Mouse (Mus musculus) liver, embryonic 12.5 days (tissue): ENCODE measurements around the gene Cdc14a. TPM values are rescaled to one million over a fixed set of nuclear protein-coding genes. Genes with fewer than 3 reads are reported as not detected.

Source experiments
- ATAC-seq: fragments of 200-750 bp; cut with Nextera tagmentation; 2 replicates; pipeline ENCODE4 v1.8.0; 2017; ENCODE audit warnings: moderate number of reproducible peaks, mild to moderate bottlenecking, moderate library complexity
- H3K27ac ChIP-seq: fragments of 300-500 bp; sonication (generic); 2 replicates; pipeline ENCODE4 v1.5.1; 2016; ENCODE audit warnings: mild to moderate bottlenecking
- H3K27me3 ChIP-seq: fragments of 300-500 bp; sonication (generic); replicated peaks from 2 replicates; pipeline ENCODE4 v1.6.1; 2016; ENCODE audit warnings: mild to moderate bottlenecking, moderate library complexity
- H3K36me3 ChIP-seq: fragments of 300-500 bp; sonication (generic); 2 replicates; pipeline ENCODE4 v1.6.1; 2016; ENCODE audit warnings: mild to moderate bottlenecking, moderate library complexity
- H3K4me1 ChIP-seq: fragments of 300-500 bp; sonication (generic); 2 replicates; pipeline ENCODE4 v1.6.1; 2016
- H3K4me2 ChIP-seq: fragments of 300-500 bp; sonication (generic); 2 replicates; pipeline ENCODE4 v1.6.1; 2016; ENCODE audit warnings: mild to moderate bottlenecking, moderate library complexity
- H3K4me3 ChIP-seq: fragments of 300-500 bp; sonication (generic); 2 replicates; pipeline ENCODE4 v1.5.1; 2016; ENCODE audit warnings: mild to moderate bottlenecking, moderate library complexity
- H3K9ac ChIP-seq: fragments of 300-500 bp; sonication (generic); 2 replicates; pipeline ENCODE4 v1.6.1; 2016; ENCODE audit warnings: mild to moderate bottlenecking, moderate library complexity
- H3K9me3 ChIP-seq: fragments of 300-500 bp; sonication (generic); replicated peaks from 2 replicates; pipeline ENCODE4 v1.6.1; 2016; ENCODE audit warnings: mild to moderate bottlenecking, moderate library complexity
- WGBS: fragments of 180-500 bp; shearing (Covaris S2); methylation state at CpG from one replicate; pipeline ENCODE4 v1.1.7; 2016; ENCODE audit not compliant: insufficient replicate concordance; 5-methylcytosine and 5-hydroxymethylcytosine counted together
- polyA plus RNA-seq: library from polyadenylated mRNA; unstranded; fragments of >200 nt; fragmentation: Nextera tagmentation; extraction: Ambion mirVana; gene quantifications from 2 replicates; pipeline ENCODE4 v1.2.1, GENCODE M21; 2016

Gene Cdc14a
- polyA plus RNA-seq, 1 experiment from 2014 or later, result 5.1 TPM

DNA sequence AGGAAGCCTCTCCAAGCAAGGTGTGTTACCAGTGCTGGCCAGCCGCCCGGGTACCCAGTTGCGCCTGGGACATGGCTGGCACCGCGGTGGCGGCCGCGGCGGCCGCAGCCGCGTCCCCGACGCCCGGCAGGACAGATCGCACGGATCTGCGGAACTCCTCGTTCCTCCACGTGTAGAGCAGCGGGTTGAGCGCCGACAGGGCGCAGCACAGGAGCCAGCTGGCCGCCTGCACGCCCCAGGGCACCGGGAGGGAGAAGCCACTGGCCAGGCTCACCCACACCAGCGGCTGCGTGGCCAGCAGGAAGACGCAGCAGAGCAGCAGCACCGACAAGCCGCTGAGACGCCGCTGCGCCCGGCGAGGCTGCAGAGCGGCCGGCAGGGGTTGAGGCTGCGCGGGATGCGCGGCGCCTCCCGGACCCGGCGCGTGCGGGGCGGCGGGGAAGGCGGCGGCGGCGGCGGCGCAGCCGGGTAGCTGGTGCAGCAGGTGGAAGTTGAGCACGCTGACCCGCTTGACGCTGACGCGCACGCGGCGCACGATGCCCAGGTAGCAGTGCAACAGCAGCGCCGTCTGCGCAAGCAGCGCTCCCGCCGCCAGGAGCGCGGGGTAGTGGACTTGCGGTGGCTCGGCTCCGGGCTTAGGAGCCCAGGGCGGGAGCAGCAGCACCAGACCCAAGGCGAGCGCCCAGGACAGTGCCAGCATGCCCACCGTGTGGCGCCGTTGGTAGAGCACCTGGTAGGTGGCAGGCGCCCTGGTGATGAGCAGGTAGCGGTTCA lies 172.2 kb downstream of the Cdc14a start:
- WGBS, result 2% methylated on average over 80 of the region's 86 CpGs
- H3K9me3 ChIP-seq, result no peaks in the 10 kb centered on the region
- peak; percentile 32; the same call in 1 of the 2 replicates for ATAC-seq
- peak overlapping the region; percentile 71 for H3K4me2 ChIP-seq
- 0 out of 2 replicates have a peak overlapping the region, but pooled peaks have one; percentile 1 for H3K9ac ChIP-seq
- H3K4me1 ChIP-seq, result peaks cover 10% of the 10 kb centered on the region
- H3K36me3 ChIP-seq, result no peaks in the 10 kb centered on the region
- H3K27me3 ChIP-seq, result peaks cover 77% of the 10 kb centered on the region
- H3K4me3 ChIP-seq, result peak overlapping the region; percentile 48
- H3K27ac ChIP-seq, result no peak overlapping the region

- 57% methylated on average over 2 of the region's 2 CpGs for WGBS
- no peak overlapping the region for H3K4me2 ChIP-seq
- no peak overlapping the region for H3K27ac ChIP-seq
- no peak overlapping the region for H3K4me3 ChIP-seq
- no peaks in the 10 kb centered on the region for H3K36me3 ChIP-seq
- no peak overlapping the region for H3K9ac ChIP-seq
- H3K4me1 ChIP-seq, result peaks cover 10% of the 10 kb centered on the region
- ATAC-seq, result no peak
- peaks cover 61% of the 10 kb centered on the region for H3K27me3 ChIP-seq
- no peaks in the 10 kb centered on the region for H3K9me3 ChIP-seq
Measured at GRCm38 (mm10) chr3:116249026-116249425, 174.8 kb downstream of the Cdc14a start.

- Histone ChIP-seq H3K27ac (no peak overlapping the region), H3K9me3 (no peaks in the 10 kb centered on the region), H3K4me1 (no peaks in the 10 kb centered on the region), H3K27me3 (peaks cover 21% of the 10 kb centered on the region), H3K4me3 (no peak overlapping the region), H3K9ac (no peak overlapping the region), H3K4me2 (no peak overlapping the region), H3K36me3 (no peaks in the 10 kb centered on the region)
- WGBS, result 47% methylated on average over 6 of the region's 6 CpGs
- no peak for ATAC-seq
Measured at GRCm38 (mm10) chr3:116244476-116244875, 179.4 kb downstream of the Cdc14a start.

DNA sequence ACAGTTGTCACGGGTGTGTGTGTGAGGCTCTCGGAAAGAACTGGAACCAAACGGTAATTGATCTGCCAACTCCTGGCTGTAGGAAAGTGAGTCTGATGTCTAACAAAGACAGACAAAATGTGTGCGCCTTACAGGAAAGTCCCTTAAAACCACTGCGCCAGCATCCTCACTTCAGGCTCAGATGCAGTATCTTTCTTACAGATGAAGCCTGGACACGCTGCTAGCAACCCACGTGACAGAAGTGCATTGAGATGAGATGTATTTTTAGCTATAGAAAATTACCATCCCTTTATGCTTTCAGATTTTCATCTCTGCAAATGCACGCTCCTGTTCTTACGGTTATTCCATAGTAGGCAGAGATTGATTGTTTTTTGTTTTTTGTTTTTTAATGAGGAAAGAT lies 181.1 kb downstream of the Cdc14a start:
- Histone ChIP-seq H3K4me3 (no peak overlapping the region), H3K9me3 (no peaks in the 10 kb centered on the region), H3K36me3 (no peaks in the 10 kb centered on the region), H3K4me1 (no peaks in the 10 kb centered on the region), H3K4me2 (no peak overlapping the region), H3K27ac (no peak overlapping the region), H3K9ac (no peak overlapping the region), H3K27me3 (0 out of 2 replicates have a peak, but pooled peaks cover 3% of the 10 kb centered on the region)
- ATAC-seq, result no peak
- WGBS, result 70% methylated on average over 9 of the region's 9 CpGs

GRCm38 (mm10) chr3:116237527-116237926 lies 186.3 kb downstream of the Cdc14a start:
- Histone ChIP-seq H3K9ac (no peak overlapping the region), H3K36me3 (no peaks in the 10 kb centered on the region), H3K4me2 (no peak overlapping the region), H3K4me3 (no peak overlapping the region), H3K9me3 (no peaks in the 10 kb centered on the region), H3K4me1 (no peaks in the 10 kb centered on the region), H3K27ac (no peak overlapping the region), H3K27me3 (no peaks in the 10 kb centered on the region)
- WGBS, result 67% methylated on average over 5 of the region's 5 CpGs
- no peak for ATAC-seq

DNA sequence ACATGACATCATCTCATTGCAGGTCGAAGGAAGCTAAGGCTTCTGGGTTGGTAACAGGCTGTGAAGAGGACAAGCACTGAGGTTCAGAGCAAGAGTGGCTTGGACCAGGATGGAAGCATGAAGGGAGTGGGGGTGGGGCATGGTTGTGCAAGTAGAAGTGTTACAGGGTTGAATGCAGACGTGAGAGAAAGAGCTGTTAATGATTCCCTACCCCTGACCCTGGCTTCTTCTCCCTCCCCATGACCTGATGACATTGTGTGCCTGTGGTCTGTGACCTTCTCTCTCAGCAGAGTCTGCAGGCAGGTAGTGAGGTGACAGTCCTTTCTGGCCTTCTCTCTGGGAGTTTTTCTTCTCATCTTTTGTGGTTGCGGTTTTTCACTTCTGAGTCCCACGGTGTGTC lies 187.0 kb downstream of the Cdc14a start:
- WGBS, result 52% methylated on average over 4 of the region's 4 CpGs
- no peaks in the 10 kb centered on the region for H3K36me3 ChIP-seq
- no peaks in the 10 kb centered on the region for H3K4me1 ChIP-seq
- H3K27me3 ChIP-seq, result no peaks in the 10 kb centered on the region
- no peak overlapping the region for H3K27ac ChIP-seq
- ATAC-seq, result peak; percentile 83
- no peaks in the 10 kb centered on the region for H3K9me3 ChIP-seq
- H3K9ac ChIP-seq, result no peak overlapping the region
- no peak overlapping the region for H3K4me2 ChIP-seq
- H3K4me3 ChIP-seq, result no peak overlapping the region

- no peak overlapping the region for H3K4me3 ChIP-seq
- H3K27ac ChIP-seq, result no peak overlapping the region
- H3K4me1 ChIP-seq, result no peaks in the 10 kb centered on the region
- H3K9ac ChIP-seq, result no peak overlapping the region
- 52% methylated on average over 3 of the region's 3 CpGs for WGBS
- no peaks in the 10 kb centered on the region for H3K9me3 ChIP-seq
- no peaks in the 10 kb centered on the region for H3K36me3 ChIP-seq
- H3K4me2 ChIP-seq, result no peak overlapping the region
- H3K27me3 ChIP-seq, result no peaks in the 10 kb centered on the region
- no peak for ATAC-seq
Measured at GRCm38 (mm10) chr3:116233515-116233914, 190.3 kb downstream of the Cdc14a start.

GRCm38 (mm10) chr3:116232763-116233162 lies 191.1 kb downstream of the Cdc14a start:
- H3K27ac ChIP-seq, result no peak overlapping the region
- no peaks in the 10 kb centered on the region for H3K4me1 ChIP-seq
- H3K9ac ChIP-seq, result no peak overlapping the region
- H3K4me2 ChIP-seq, result no peak overlapping the region
- H3K36me3 ChIP-seq, result no peaks in the 10 kb centered on the region
- H3K27me3 ChIP-seq, result no peaks in the 10 kb centered on the region
- WGBS, result 70% methylated on average over 5 of the region's 5 CpGs
- ATAC-seq, result no peak
- H3K9me3 ChIP-seq, result no peaks in the 10 kb centered on the region
- H3K4me3 ChIP-seq, result no peak overlapping the region

GRCm38 (mm10) chr3:116229336-116229735 lies 194.5 kb downstream of the Cdc14a start:
- ATAC-seq, result no peak
- Histone ChIP-seq H3K27me3 (no peaks in the 10 kb centered on the region), H3K9ac (no peak overlapping the region), H3K27ac (no peak overlapping the region), H3K4me3 (no peak overlapping the region), H3K4me1 (no peaks in the 10 kb centered on the region), H3K4me2 (no peak overlapping the region), H3K36me3 (no peaks in the 10 kb centered on the region), H3K9me3 (no peaks in the 10 kb centered on the region)
- WGBS, result 58% methylated on average over 4 of the region's 4 CpGs

GRCm38 (mm10) chr3:116228360-116229245 lies 195.2 kb downstream of the Cdc14a start:
- no peak overlapping the region for H3K4me2 ChIP-seq
- WGBS, result 62% methylated on average over 11 of the region's 11 CpGs
- H3K9me3 ChIP-seq, result no peaks in the 10 kb centered on the region
- no peaks in the 10 kb centered on the region for H3K36me3 ChIP-seq
- ATAC-seq, result no peak
- H3K4me1 ChIP-seq, result no peaks in the 10 kb centered on the region
- H3K4me3 ChIP-seq, result no peak overlapping the region
- no peaks in the 10 kb centered on the region for H3K27me3 ChIP-seq
- H3K27ac ChIP-seq, result no peak overlapping the region
- no peak overlapping the region for H3K9ac ChIP-seq

DNA sequence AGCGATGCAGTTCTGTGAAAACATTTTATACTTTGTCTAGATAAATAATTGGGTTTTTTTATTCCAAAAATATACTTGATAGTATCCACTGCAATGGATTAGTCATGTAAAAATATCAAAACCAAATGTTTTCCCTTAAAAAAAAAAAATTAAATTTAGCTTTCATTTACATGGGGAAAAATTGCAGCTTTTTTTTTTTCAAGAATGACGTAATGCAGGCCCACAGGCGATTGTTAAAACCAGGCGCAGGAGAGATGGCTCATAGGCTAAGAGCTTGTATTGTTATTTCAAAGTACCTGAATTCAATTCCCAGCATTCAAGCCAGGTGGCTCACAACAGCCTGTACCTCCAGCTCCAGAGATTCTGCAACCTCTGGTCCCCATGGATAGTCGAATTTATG lies 196.4 kb downstream of the Cdc14a start:
- no peak overlapping the region for H3K27ac ChIP-seq
- H3K4me2 ChIP-seq, result no peak overlapping the region
- no peaks in the 10 kb centered on the region for H3K9me3 ChIP-seq
- H3K36me3 ChIP-seq, result no peaks in the 10 kb centered on the region
- 71% methylated on average over 5 of the region's 5 CpGs for WGBS
- H3K27me3 ChIP-seq, result no peaks in the 10 kb centered on the region
- no peak overlapping the region for H3K9ac ChIP-seq
- ATAC-seq, result no peak
- H3K4me1 ChIP-seq, result no peaks in the 10 kb centered on the region
- H3K4me3 ChIP-seq, result no peak overlapping the region

DNA sequence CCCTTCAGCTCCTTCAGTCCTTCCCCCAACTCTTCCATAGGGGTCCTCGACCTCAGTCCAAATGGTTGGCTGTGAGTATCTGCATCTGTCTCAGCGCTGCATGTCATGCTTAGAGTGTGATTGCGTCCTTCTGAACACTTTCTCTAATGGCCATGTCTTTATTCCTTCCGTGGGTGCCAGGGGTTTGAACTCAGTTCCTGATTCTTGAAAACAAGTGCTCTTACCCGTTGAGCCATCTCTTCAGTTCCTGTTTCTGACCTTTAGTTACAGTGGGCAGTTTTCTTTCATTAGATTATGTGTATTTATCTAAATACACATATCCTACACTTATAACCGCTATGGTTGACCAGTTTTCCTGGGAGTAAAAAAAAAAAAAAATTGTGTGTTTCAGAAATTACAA lies 196.9 kb downstream of the Cdc14a start:
- H3K36me3 ChIP-seq, result no peaks in the 10 kb centered on the region
- no peaks in the 10 kb centered on the region for H3K4me1 ChIP-seq
- no peaks in the 10 kb centered on the region for H3K9me3 ChIP-seq
- 64% methylated on average over 6 of the region's 6 CpGs for WGBS
- H3K4me2 ChIP-seq, result no peak overlapping the region
- no peak for ATAC-seq
- no peaks in the 10 kb centered on the region for H3K27me3 ChIP-seq
- no peak overlapping the region for H3K4me3 ChIP-seq
- no peak overlapping the region for H3K9ac ChIP-seq
- H3K27ac ChIP-seq, result no peak overlapping the region
